Mouse (Mus musculus) heart, embryonic 15.5 days (tissue): Measurements from ENCODE around the gene Gpr84. TPM values are rescaled to one million over a fixed set of nuclear protein-coding genes. Genes with fewer than 3 reads are reported as not detected.

Experiments
- ATAC-seq: fragments of 200-750 bp; cut with Nextera tagmentation; replicated peaks from 2 replicates; pipeline ENCODE4 v1.8.0; 2017; ENCODE audit warnings: low read depth, moderate TSS enrichment; ENCODE audit not compliant: insufficient number of reproducible peaks, insufficient read depth, low FRiP score
- H3K27ac ChIP-seq: fragments of 300-500 bp; sonication (generic); 2 replicates; pipeline ENCODE4 v1.5.1; 2015; ENCODE audit warnings: mild to moderate bottlenecking, inconsistent platforms
- H3K27me3 ChIP-seq: fragments of 300-500 bp; sonication (generic); 2 replicates; pipeline ENCODE4 v1.6.1; 2015; ENCODE audit warnings: inconsistent platforms
- H3K36me3 ChIP-seq: fragments of 300-500 bp; sonication (generic); 2 replicates; pipeline ENCODE4 v1.6.1; 2015; ENCODE audit warnings: mild to moderate bottlenecking, inconsistent platforms
- H3K4me1 ChIP-seq: fragments of 300-500 bp; sonication (generic); replicated peaks from 2 replicates; pipeline ENCODE4 v1.6.1; 2015; ENCODE audit warnings: inconsistent platforms
- H3K4me2 ChIP-seq: fragments of 300-500 bp; sonication (generic); 2 replicates; pipeline ENCODE4 v1.6.1; 2015; ENCODE audit warnings: inconsistent platforms, mild to moderate bottlenecking, moderate library complexity
- H3K4me3 ChIP-seq: fragments of 300-500 bp; sonication (generic); 2 replicates; pipeline ENCODE4 v1.5.1; 2015; ENCODE audit warnings: mild to moderate bottlenecking, inconsistent platforms
- H3K9ac ChIP-seq: fragments of 300-500 bp; sonication (generic); 2 replicates; pipeline ENCODE4 v1.6.1; 2015; ENCODE audit warnings: mild to moderate bottlenecking, inconsistent platforms
- H3K9me3 ChIP-seq: fragments of 300-500 bp; sonication (generic); replicated peaks from 2 replicates; pipeline ENCODE4 v1.6.1; 2016; ENCODE audit warnings: inconsistent platforms
- WGBS: fragments of 180-500 bp; shearing (Covaris S2); methylation state at CpG from one replicate; pipeline ENCODE4 v1.1.7; 2015; ENCODE audit warnings: mixed read lengths; 5-methylcytosine and 5-hydroxymethylcytosine counted together
- polyA plus RNA-seq: library from polyadenylated mRNA; unstranded; fragments of >200 nt; fragmentation: Nextera tagmentation; extraction: Ambion mirVana; gene quantifications from 2 replicates; pipeline ENCODE4 v1.2.1, GENCODE M21; 2015

Gene Gpr84
- polyA plus RNA-seq, result 0.11 and 0.25 TPM in 2 replicates

- Histone ChIP-seq H3K9me3 (no peaks in the 10 kb centered on the region), H3K27me3 (peaks cover 5% of the 10 kb centered on the region; the same call in 1 of the 2 replicates), H3K4me3 (no peak within 1 kb of the TSS), H3K9ac (no peak within 1 kb of the TSS), H3K27ac (no peak within 1 kb of the TSS), H3K4me2 (no peak within 1 kb of the TSS), H3K4me1 (peaks cover 45% of the 10 kb centered on the region), H3K36me3 (no peaks in the 10 kb centered on the region)
- 39% methylated on average over 6 of the region's 6 CpGs for WGBS
- no peak for ATAC-seq
These were observed at the start of gene Gpr84 for GRCm38 (mm10) chr15:103310365-103310910. TSS of gene Gpr84 (minus strand) at chr15:103310612.

DNA sequence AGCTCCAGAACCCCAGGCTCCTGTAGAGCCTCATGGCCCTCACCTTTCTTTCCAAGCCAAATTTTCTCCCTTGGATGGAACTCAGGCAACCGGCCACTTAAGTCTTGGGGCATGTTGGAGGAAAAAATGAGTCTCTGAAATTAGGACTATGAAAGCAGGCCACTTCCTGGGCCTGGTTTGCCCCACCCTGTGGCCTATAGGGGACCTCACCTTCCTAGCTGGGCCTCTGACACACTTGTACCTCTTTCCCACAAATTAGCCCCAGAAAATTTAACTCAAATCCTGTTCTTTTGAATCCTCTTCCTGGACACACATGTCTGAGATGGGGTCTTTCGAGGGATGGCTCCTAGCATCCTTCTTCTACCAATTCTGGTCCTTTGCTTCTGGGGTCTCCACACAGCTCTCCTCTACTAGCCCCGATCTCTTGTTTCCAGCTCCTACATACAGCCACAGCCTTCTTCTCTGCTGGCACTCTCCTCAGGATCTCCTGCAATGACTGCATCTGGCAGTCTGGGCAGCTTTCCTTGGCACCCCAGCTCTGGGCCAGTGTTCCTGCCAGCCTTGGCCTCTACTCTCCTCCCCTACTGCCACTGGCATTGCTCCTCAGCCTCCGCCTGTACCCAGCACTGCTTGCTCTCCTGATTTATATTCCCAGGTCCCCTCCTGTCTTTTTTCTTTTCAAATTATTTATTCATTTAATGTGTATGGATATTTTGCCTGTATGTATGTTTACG is 49.6 kb upstream of the Gpr84 start:
- H3K9me3 ChIP-seq, result no peaks in the 10 kb centered on the region
- H3K27me3 ChIP-seq, result no peaks in the 10 kb centered on the region
- peaks cover 85% of the 10 kb centered on the region for H3K4me1 ChIP-seq
- peak overlapping the region; percentile 2; the same call in 1 of the 2 replicates for H3K9ac ChIP-seq
- 84% methylated on average over 5 of the region's 5 CpGs for WGBS
- H3K4me2 ChIP-seq, result no peak overlapping the region
- no peak for ATAC-seq
- peaks cover 19% of the 10 kb centered on the region; the same call in 1 of the 2 replicates for H3K36me3 ChIP-seq
- H3K4me3 ChIP-seq, result no peak overlapping the region
- peak overlapping the region; percentile 92 for H3K27ac ChIP-seq

DNA sequence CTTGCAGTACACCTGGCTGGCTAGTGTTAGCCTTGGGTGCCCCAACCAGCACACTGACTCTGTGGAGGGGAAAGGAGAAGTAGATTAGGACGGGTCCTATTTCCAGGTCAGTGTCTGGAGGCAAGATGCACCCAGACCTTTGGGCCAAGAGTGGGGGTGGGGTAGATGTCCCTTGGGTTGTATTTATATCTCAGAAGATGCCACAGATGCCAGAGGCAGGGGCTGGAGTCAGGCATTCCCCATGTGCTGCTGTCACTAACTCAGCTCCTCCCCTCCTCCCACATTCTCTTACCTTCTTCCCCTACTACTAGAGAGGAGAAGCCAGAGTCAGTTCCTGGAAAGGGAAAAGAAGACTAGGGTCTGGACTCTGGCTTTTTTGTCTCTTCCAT is 48.7 kb upstream of the Gpr84 start:
- Histone ChIP-seq H3K9me3 (no peaks in the 10 kb centered on the region), H3K9ac (no peak overlapping the region), H3K4me1 (peaks cover 84% of the 10 kb centered on the region), H3K4me3 (no peak overlapping the region), H3K4me2 (peak overlapping the region; percentile 47), H3K27me3 (no peaks in the 10 kb centered on the region), H3K36me3 (peaks cover 23% of the 10 kb centered on the region), H3K27ac (peak overlapping the region; percentile 92)
- WGBS, result 29% methylated on average over 1 of the region's 1 CpGs
- ATAC-seq, result peak; percentile 48

DNA sequence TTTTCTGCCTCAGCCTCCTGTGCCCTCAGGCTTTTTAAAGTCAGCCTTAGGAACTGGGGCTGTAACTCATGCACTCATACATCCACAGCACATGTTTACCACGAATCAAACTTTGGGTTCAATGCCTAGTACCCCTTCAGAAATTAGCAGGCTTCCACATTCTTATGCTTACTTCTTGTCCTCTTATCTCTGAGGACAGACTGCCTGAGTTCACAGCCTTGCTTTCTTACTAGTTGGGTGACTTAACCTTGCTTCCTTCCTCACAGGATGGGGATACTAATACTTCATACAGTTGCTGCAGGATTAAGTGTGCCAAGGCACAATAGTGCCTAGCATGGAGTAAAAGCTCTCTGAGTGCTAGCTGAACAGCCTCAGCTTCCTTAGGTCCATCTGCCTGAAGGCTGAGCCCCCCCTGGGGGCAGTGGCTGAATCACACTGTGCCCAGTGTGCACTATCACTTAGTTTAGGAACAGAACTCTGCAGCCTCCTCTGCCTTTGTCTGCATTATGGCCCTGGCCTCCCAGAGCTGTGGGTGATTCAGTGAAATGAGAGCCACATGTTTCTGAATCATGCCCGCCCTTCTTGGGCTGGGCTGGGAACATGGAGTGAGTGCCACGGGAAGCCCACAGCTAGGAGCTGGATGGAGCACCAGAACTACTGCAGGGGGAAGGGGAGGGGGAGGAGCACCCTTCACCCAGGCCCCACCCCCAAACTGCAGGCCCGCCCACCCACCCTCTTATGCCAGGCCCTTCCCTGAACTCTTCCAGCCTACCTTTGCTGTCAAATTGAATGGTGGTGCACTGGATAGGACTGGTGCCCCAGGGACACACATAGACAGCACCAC is 48.1 kb upstream of the Gpr84 start:
- ATAC-seq, result peak; percentile 44
- peak overlapping the region; percentile 47 for H3K4me2 ChIP-seq
- no peak overlapping the region for H3K9ac ChIP-seq
- peaks cover 80% of the 10 kb centered on the region for H3K4me1 ChIP-seq
- H3K27me3 ChIP-seq, result no peaks in the 10 kb centered on the region
- 20% methylated on average over 4 of the region's 4 CpGs for WGBS
- no peaks in the 10 kb centered on the region for H3K9me3 ChIP-seq
- peaks cover 29% of the 10 kb centered on the region for H3K36me3 ChIP-seq
- no peak overlapping the region for H3K4me3 ChIP-seq
- H3K27ac ChIP-seq, result peak overlapping the region; percentile 92

- Histone ChIP-seq H3K4me3 (no peak overlapping the region), H3K27me3 (no peaks in the 10 kb centered on the region), H3K4me1 (peaks cover 81% of the 10 kb centered on the region), H3K27ac (peak overlapping the region; percentile 92), H3K9ac (no peak overlapping the region), H3K4me2 (no peak overlapping the region), H3K36me3 (peaks cover 32% of the 10 kb centered on the region), H3K9me3 (no peaks in the 10 kb centered on the region)
- no peak for ATAC-seq
- WGBS, result 70% methylated on average over 4 of the region's 4 CpGs
These were observed 47.4 kb upstream of the Gpr84 start for GRCm38 (mm10) chr15:103357817-103358216.

GRCm38 (mm10) chr15:103356130-103356529 is 45.7 kb upstream of the Gpr84 start:
- Histone ChIP-seq H3K9ac (peak overlapping the region; percentile 1), H3K27ac (peak overlapping the region; percentile 92), H3K4me1 (peaks cover 66% of the 10 kb centered on the region), H3K27me3 (no peaks in the 10 kb centered on the region), H3K4me3 (no peak overlapping the region), H3K4me2 (no peak overlapping the region), H3K9me3 (no peaks in the 10 kb centered on the region), H3K36me3 (peaks cover 49% of the 10 kb centered on the region)
- WGBS, result 46% methylated on average over 4 of the region's 4 CpGs
- ATAC-seq, result no peak

- Histone ChIP-seq H3K4me2 (peak overlapping the region; percentile 2; the same call in 1 of the 2 replicates), H3K27me3 (no peaks in the 10 kb centered on the region), H3K9ac (peak overlapping the region; percentile 1; the same call in 1 of the 2 replicates), H3K4me1 (peaks cover 62% of the 10 kb centered on the region), H3K27ac (peak overlapping the region; percentile 92), H3K36me3 (peaks cover 56% of the 10 kb centered on the region), H3K9me3 (no peaks in the 10 kb centered on the region), H3K4me3 (no peak overlapping the region)
- 43% methylated on average over 4 of the region's 4 CpGs for WGBS
- ATAC-seq, result peak; percentile 72
These were observed 45.0 kb upstream of the Gpr84 start for GRCm38 (mm10) chr15:103355420-103355819.

GRCm38 (mm10) chr15:103354690-103355089 is 44.3 kb upstream of the Gpr84 start:
- 81% methylated on average over 2 of the region's 2 CpGs for WGBS
- no peak overlapping the region for H3K9ac ChIP-seq
- H3K27ac ChIP-seq, result peak overlapping the region; percentile 92
- H3K36me3 ChIP-seq, result peaks cover 64% of the 10 kb centered on the region
- peaks cover 55% of the 10 kb centered on the region for H3K4me1 ChIP-seq
- H3K27me3 ChIP-seq, result no peaks in the 10 kb centered on the region
- ATAC-seq, result no peak
- H3K4me3 ChIP-seq, result no peak overlapping the region
- no peaks in the 10 kb centered on the region for H3K9me3 ChIP-seq
- no peak overlapping the region for H3K4me2 ChIP-seq

DNA sequence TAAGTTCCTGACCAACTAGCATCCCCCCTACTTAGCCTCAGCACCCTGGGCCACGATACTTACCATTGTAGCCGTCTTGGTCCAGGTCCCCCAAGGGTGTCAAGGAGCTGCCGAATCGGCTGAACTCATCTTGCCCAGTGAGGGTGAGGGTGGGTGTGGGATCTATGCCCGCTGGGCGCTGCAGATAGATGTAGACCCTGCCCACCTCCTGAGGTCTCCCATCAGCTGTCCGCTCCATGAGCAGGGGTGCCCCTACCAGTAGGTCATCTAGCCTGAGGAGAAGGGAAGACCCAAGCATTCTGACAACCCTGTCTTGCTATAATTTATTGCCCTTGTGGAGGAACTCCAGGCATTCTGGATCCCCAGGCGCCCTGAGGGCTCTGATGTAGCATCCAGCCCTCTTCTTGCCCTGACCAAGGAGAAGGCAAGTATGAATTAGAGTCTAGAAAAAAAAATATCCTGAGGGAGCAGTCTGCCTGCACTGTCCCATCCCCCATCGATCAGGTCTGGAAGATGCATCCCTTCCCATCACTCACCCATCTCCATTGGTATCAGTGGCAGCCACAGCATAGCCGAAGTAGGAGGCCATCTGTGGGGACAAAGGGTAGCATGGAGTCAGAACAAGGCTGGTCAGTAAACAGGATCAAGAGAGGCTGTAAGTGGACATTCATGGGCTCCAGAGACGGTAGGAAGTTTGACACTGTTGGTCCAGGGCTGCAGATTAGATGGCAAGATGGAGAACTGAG is 43.3 kb upstream of the Gpr84 start:
- Histone ChIP-seq H3K9me3 (no peaks in the 10 kb centered on the region), H3K36me3 (peaks cover 74% of the 10 kb centered on the region), H3K4me3 (no peak overlapping the region), H3K27ac (0 out of 2 replicates have a peak overlapping the region, but pooled peaks have one; percentile 11), H3K4me1 (peaks cover 45% of the 10 kb centered on the region), H3K4me2 (no peak overlapping the region), H3K27me3 (no peaks in the 10 kb centered on the region), H3K9ac (no peak overlapping the region)
- WGBS, result 85% methylated on average over 11 of the region's 11 CpGs
- ATAC-seq, result no peak

DNA sequence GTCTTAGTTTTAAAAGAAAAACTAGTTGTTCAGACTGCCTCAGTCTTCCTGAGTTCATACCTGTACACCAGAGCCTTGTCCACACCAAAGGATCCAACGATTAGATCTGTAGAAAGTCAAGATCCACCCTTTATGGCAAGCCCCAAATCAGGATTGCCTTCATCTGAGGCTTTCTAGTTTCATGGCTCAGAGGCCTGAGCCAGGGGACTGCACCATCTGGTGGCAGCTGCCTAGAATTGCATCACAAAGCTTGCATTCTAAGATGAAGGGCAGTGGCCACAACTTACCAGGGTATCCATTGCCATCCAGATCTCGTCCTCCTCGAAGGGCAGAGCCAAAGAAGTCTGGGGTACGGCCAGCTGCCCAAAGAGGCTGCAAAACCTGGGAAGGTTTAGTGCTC is 42.4 kb upstream of the Gpr84 start:
- no peak for ATAC-seq
- Histone ChIP-seq H3K9ac (no peak overlapping the region), H3K4me2 (no peak overlapping the region), H3K27ac (0 out of 2 replicates have a peak overlapping the region, but pooled peaks have one; percentile 11), H3K36me3 (peaks cover 82% of the 10 kb centered on the region), H3K27me3 (no peaks in the 10 kb centered on the region), H3K4me3 (no peak overlapping the region), H3K9me3 (no peaks in the 10 kb centered on the region), H3K4me1 (peaks cover 37% of the 10 kb centered on the region)
- WGBS, result 43% methylated on average over 4 of the region's 4 CpGs
